Mouse (Mus musculus) WW6 (cell line): ENCODE results near the gene Gm3685.
"Not testable (repeated sequence)": the region's sequence is repeated elsewhere in the genome, so short reads cannot be mapped to it uniquely, and the experiment has no call there.

Experiments used
- DNase-seq: peaks from one replicate; pipeline ENCODE4 v3.0.0-alpha.2; 2013; ENCODE audit warnings: low read depth, low spot score

Gene Gm3685

GRCm38 (mm10) chr14:7044870-7045269, at the start of gene Gm3685:
Gm3685 (minus strand) TSS chr14:7044970.
- DNase-seq: not testable (repeated sequence)

GRCm38 (mm10) chr14:7026781-7027749, 17.7 kb downstream of the Gm3685 start, which contains the start of gene Gm10406:
Gm10406 (minus strand) TSS chr14:7027449.
- peak; percentile 0 for DNase-seq

GRCm38 (mm10) chr14:7026274-7026673, 18.5 kb downstream of the Gm3685 start:
- not testable (repeated sequence) for DNase-seq
